ENCODE assay signal across 14 mouse cellular contexts in genomic region chr3:101660635-101661034, GRCm38 (mm10). TPM values are rescaled to one million over a fixed set of nuclear protein-coding genes. Genes with fewer than 3 reads are reported as not detected.
DNase-seq lines count a peak whose midpoint lies in the region; ATAC-seq lines count a peak whose summit lies in the region.
"Had no signal": no experiment of that assay in that cellular context is flagged by ENCODE, and none has a peak within 500 bp of the region (broad histone marks: within the 10 kb centered on the region; RNA-seq: fewer than 3 reads in every experiment).

No protein-coding gene starts in this region.

- H3K36me3 ChIP-seq in kidney, embryonic 14.5 days (ENCODE audit: control insufficient read depth, insufficient read depth, low read length) = no peaks in the 10 kb centered on the region
- H3K36me3 ChIP-seq in forebrain, embryonic 16.5 days (ENCODE audit: control insufficient read depth, insufficient read depth) = no peaks in the 10 kb centered on the region
- no peaks in the 10 kb centered on the region for H3K36me3 ChIP-seq in intestine, embryonic 16.5 days (ENCODE audit: control insufficient read depth, insufficient read depth, low read length)
- H3K36me3 ChIP-seq in neural tube, embryonic 13.5 days = no peaks in the 10 kb centered on the region
- H3K36me3 ChIP-seq: heart, embryonic 13.5 days; liver, embryonic 15.5 days had no signal

- 18% methylated on average over 6 of the region's 6 CpGs for WGBS in kidney, embryonic 14.5 days
- 36% methylated on average over 6 of the region's 6 CpGs for WGBS in forebrain, embryonic 16.5 days
- 49% methylated on average over 6 of the region's 6 CpGs for WGBS in intestine, embryonic 16.5 days
- 24% methylated on average over 6 of the region's 6 CpGs for WGBS in neural tube, embryonic 13.5 days

- no peaks in the 10 kb centered on the region for H3K9me3 ChIP-seq in kidney, embryonic 14.5 days (ENCODE audit: control insufficient read depth, low read length)
- H3K9me3 ChIP-seq in forebrain, embryonic 16.5 days (ENCODE audit: control insufficient read depth, low read length) = no peaks in the 10 kb centered on the region
- no peaks in the 10 kb centered on the region for H3K9me3 ChIP-seq in intestine, embryonic 16.5 days (ENCODE audit: control insufficient read depth, low read length)
- no peaks in the 10 kb centered on the region for H3K9me3 ChIP-seq in neural tube, embryonic 13.5 days
- H3K9me3 ChIP-seq: heart, embryonic 13.5 days; liver, embryonic 15.5 days had no signal

- ATAC-seq in kidney, embryonic 14.5 days (ENCODE audit: low FRiP score, low TSS enrichment) = no peak
- no peak for ATAC-seq in forebrain, embryonic 16.5 days
- ATAC-seq in intestine, embryonic 16.5 days = peak; percentile 52
- peak; percentile 24; the same call in 1 of the 2 replicates for ATAC-seq in neural tube, embryonic 13.5 days (ENCODE audit: low read depth)

- H3K27ac ChIP-seq in kidney, embryonic 14.5 days (ENCODE audit: low read depth, low read length) = peak overlapping the region; percentile 12; the same call in 1 of the 2 replicates
- H3K27ac ChIP-seq in forebrain, embryonic 16.5 days (ENCODE audit: low read length) = peak overlapping the region; percentile 57; the same call in 1 of the 2 replicates
- H3K27ac ChIP-seq in intestine, embryonic 16.5 days (ENCODE audit: low read length) = no peak overlapping the region
- peak overlapping the region; percentile 75 for H3K27ac ChIP-seq in neural tube, embryonic 13.5 days (replicated peaks)
- H3K27ac ChIP-seq: heart, embryonic 13.5 days; layer of hippocampus, adult 2 months; liver, embryonic 15.5 days had no signal

- no peak for DNase-seq in kidney, adult 11 months
- no peak for DNase-seq in adrenal gland, adult (ENCODE audit: inconsistent age in 2 of 2, low spot score in 1 of 2)
- no peak for DNase-seq in ovary, adult 18-20 months (ENCODE audit: low spot score)
- DNase-seq in left cerebral cortex, postnatal 14 days (ENCODE audit: low spot score in 2 of 2) = no peak
- DNase-seq: adrenal gland, postnatal 25 days; cerebellum, adult 11 months; gastrocnemius, postnatal 36 days had no signal

- intact Hi-C loops in left cerebral cortex, postnatal 14 days (cut with DNase I) = no loop called here

- peaks cover 7% of the 10 kb centered on the region; the same call in 1 of the 2 replicates for H3K4me1 ChIP-seq in kidney, embryonic 14.5 days (ENCODE audit: control insufficient read depth, insufficient read depth, low read length)
- H3K4me1 ChIP-seq in forebrain, embryonic 16.5 days (replicated peaks; ENCODE audit: control insufficient read depth, insufficient read depth, low read length) = peaks cover 11% of the 10 kb centered on the region
- peaks cover 9% of the 10 kb centered on the region for H3K4me1 ChIP-seq in intestine, embryonic 16.5 days (ENCODE audit: control insufficient read depth, insufficient read depth, low read length)
- H3K4me1 ChIP-seq in neural tube, embryonic 13.5 days (replicated peaks) = peaks cover 21% of the 10 kb centered on the region
- H3K4me1 ChIP-seq: liver, embryonic 15.5 days had no signal

- H3K4me2 ChIP-seq in kidney, embryonic 14.5 days (replicated peaks; ENCODE audit: low read depth, low read length) = no peak overlapping the region
- no peak overlapping the region for H3K4me2 ChIP-seq in forebrain, embryonic 16.5 days (ENCODE audit: low read length)
- H3K4me2 ChIP-seq in intestine, embryonic 16.5 days (ENCODE audit: low read depth, low read length) = no peak overlapping the region
- no peak overlapping the region for H3K4me2 ChIP-seq in neural tube, embryonic 13.5 days
- H3K4me2 ChIP-seq: heart, embryonic 13.5 days; liver, embryonic 15.5 days had no signal

- no peaks in the 10 kb centered on the region for H3K27me3 ChIP-seq in kidney, embryonic 14.5 days (ENCODE audit: control insufficient read depth, insufficient read depth, low read length)
- H3K27me3 ChIP-seq in forebrain, embryonic 16.5 days (replicated peaks; ENCODE audit: control insufficient read depth, insufficient read depth, low read length) = no peaks in the 10 kb centered on the region
- no peaks in the 10 kb centered on the region for H3K27me3 ChIP-seq in intestine, embryonic 16.5 days (replicated peaks; ENCODE audit: control insufficient read depth, insufficient read depth, low read length)
- no peaks in the 10 kb centered on the region for H3K27me3 ChIP-seq in neural tube, embryonic 13.5 days
- H3K27me3 ChIP-seq: heart, embryonic 13.5 days; liver, embryonic 15.5 days had no signal

- H3K4me3 ChIP-seq in kidney, embryonic 14.5 days (ENCODE audit: low read length) = no peak overlapping the region
- H3K4me3 ChIP-seq in forebrain, embryonic 16.5 days (replicated peaks; ENCODE audit: low read length) = no peak overlapping the region
- no peak overlapping the region for H3K4me3 ChIP-seq in intestine, embryonic 16.5 days (ENCODE audit: low read length)
- no peak overlapping the region for H3K4me3 ChIP-seq in neural tube, embryonic 13.5 days
- H3K4me3 ChIP-seq: heart, embryonic 13.5 days; layer of hippocampus, adult 2 months; liver, embryonic 15.5 days had no signal

- H3K9ac ChIP-seq in kidney, embryonic 14.5 days (ENCODE audit: low read depth, low read length) = no peak overlapping the region
- H3K9ac ChIP-seq in forebrain, embryonic 16.5 days (replicated peaks; ENCODE audit: low read depth, low read length) = no peak overlapping the region
- H3K9ac ChIP-seq in intestine, embryonic 16.5 days (ENCODE audit: low read depth, low read length) = no peak overlapping the region
- no peak overlapping the region for H3K9ac ChIP-seq in neural tube, embryonic 13.5 days
- H3K9ac ChIP-seq: heart, embryonic 13.5 days; liver, embryonic 15.5 days had no signal

RNA-seq across cellular contexts. Expression of gene Atp1a1, which starts 56.2 kb away (rescaled TPM):
- polyA plus RNA-seq in kidney, embryonic 14.5 days (2014; fragmentation: Nextera tagmentation; extraction: Ambion mirVana) = 166 and 280 TPM in 2 replicates
- polyA plus RNA-seq in forebrain, embryonic 16.5 days (2015; fragmentation: Nextera tagmentation; extraction: Ambion mirVana) = 42.7 and 49.2 TPM in 2 replicates
- polyA plus RNA-seq in intestine, embryonic 16.5 days (2015; fragmentation: Nextera tagmentation; extraction: Ambion mirVana) = 262 and 319 TPM in 2 replicates
- polyA plus RNA-seq in neural tube, embryonic 13.5 days (2015; fragmentation: Nextera tagmentation; extraction: Ambion mirVana) = 66.4 and 69.5 TPM in 2 replicates
- 1,000 to 10,000 TPM; 1,135 to 1,354 TPM for total RNA-seq in left cerebral cortex, postnatal 14 days (2021)

Comparison
In these comparisons a context has a peak if more than half of its experiments do, and no peak if none do; other contexts are left out.
1. ATAC-seq: peak in intestine, embryonic 16.5 days (single experiment) and neural tube, embryonic 13.5 days (single experiment); none in kidney, embryonic 14.5 days (single experiment) and forebrain, embryonic 16.5 days (single experiment).